Mouse (Mus musculus): ENCODE measurements around the gene Pin1rt1.

- no peak for TF ChIP-seq E2F4 (IDR thresholded peaks at IDR 0.05; ENCODE audit: borderline replicate concordance, low read depth, low read length)
- TF ChIP-seq USF1 (IDR thresholded peaks at IDR 0.05; ENCODE audit: low read depth, low read length): no peak
- TF ChIP-seq CHD2 (IDR thresholded peaks at IDR 0.05; ENCODE audit: low read length): no peak
- TF ChIP-seq KAT2A (conservative IDR thresholded peaks at IDR 0.05; ENCODE audit: low read depth, low read length): no peak
- no peak for TF ChIP-seq USF2 (IDR thresholded peaks at IDR 0.05; ENCODE audit: borderline replicate concordance in 1 of 2, insufficient read depth in 1 of 2, low read depth in 1 of 2, low read length in 2 of 2)
- TF ChIP-seq POLR2A (IDR thresholded peaks at IDR 0.05; ENCODE audit: control insufficient read depth in 1 of 2, insufficient read depth in 1 of 2, low read depth in 1 of 2, low read length in 2 of 2, poor library complexity in 1 of 2): no peak
- no peak for TF ChIP-seq CTCF (IDR thresholded peaks at IDR 0.05 in 2 of 3, conservative IDR thresholded peaks at IDR 0.05 in 1 of 3; ENCODE audit: control insufficient read depth in 1 of 3, insufficient read depth in 1 of 3, low read depth in 2 of 3, low read length in 3 of 3, poor library complexity in 1 of 3, severe bottlenecking in 1 of 3)
- no peak for TF ChIP-seq MXI1 (IDR thresholded peaks at IDR 0.05; ENCODE audit: low read depth, low read length)
- TF ChIP-seq MAX (IDR thresholded peaks at IDR 0.05; ENCODE audit: low read length): no peak
Observed at GRCm38 (mm10) chr2:104743160-104743559, 27.0 kb upstream of the Pin1rt1 start.
